Mouse (Mus musculus) ES-E14 (cell line): ENCODE results near the gene AI481877. TPM values are rescaled to one million over a fixed set of nuclear protein-coding genes. Genes with fewer than 3 reads are reported as not detected.

Source experiments
- DNase-seq: peaks from one replicate; pipeline ENCODE4 v3.0.0-alpha.2; 2013; ENCODE audit warnings: low read depth, low spot score
- H3K27ac ChIP-seq: 2 replicates; pipeline ENCODE4 v1.5.1; 2012; ENCODE audit warnings: low read depth, mild to moderate bottlenecking, low read length, moderate library complexity, mixed read lengths; ENCODE audit not compliant: poor library complexity, insufficient read depth, severe bottlenecking
- H3K36me3 ChIP-seq: 2 replicates; pipeline ENCODE4 v1.6.1; 2012; ENCODE audit warnings: mild to moderate bottlenecking, low read length, moderate library complexity, mixed read lengths; ENCODE audit not compliant: control insufficient read depth, poor library complexity, insufficient read depth, severe bottlenecking
- H3K4me1 ChIP-seq, 2 experiments: fragments of 150-350 bp in 1 of 2; sonication (generic) in 1 of 2; 2 replicates each; pipeline ENCODE4 v1.6.1; 2012; ENCODE audit warnings: low read length in 2 of 2, mild to moderate bottlenecking in 1 of 2, mixed read lengths in 1 of 2; ENCODE audit not compliant: control insufficient read depth in 2 of 2, insufficient read depth in 2 of 2, poor library complexity in 1 of 2
- H3K4me3 ChIP-seq, 2 experiments: fragments of 150-350 bp in 1 of 2; sonication (generic) in 1 of 2; 2 replicates each; pipeline ENCODE4 v1.5.1; 2012; ENCODE audit warnings: low read length in 2 of 2, low read depth in 1 of 2, mild to moderate bottlenecking in 1 of 2, mixed read lengths in 1 of 2; ENCODE audit not compliant: insufficient read depth in 1 of 2, poor library complexity in 1 of 2, severe bottlenecking in 1 of 2
- H3K9ac ChIP-seq: 2 replicates; pipeline ENCODE4 v1.6.1; 2012; ENCODE audit warnings: low read depth, mild to moderate bottlenecking, low read length, mixed read lengths; ENCODE audit not compliant: poor library complexity, insufficient read depth, severe bottlenecking
- H3K9me3 ChIP-seq: fragments of 150-350 bp; sonication (generic); 2 replicates; pipeline ENCODE4 v1.6.1; 2012; ENCODE audit warnings: low read depth, mild to moderate bottlenecking, low read length; ENCODE audit not compliant: control insufficient read depth, insufficient read depth
- CHD2 ChIP-seq: IDR thresholded peaks from 2 replicates; pipeline ENCODE4 v1.6.1; 2014; ENCODE audit warnings: mild to moderate bottlenecking, low read depth, low read length, inconsistent platforms
- HCFC1 ChIP-seq: IDR thresholded peaks from 2 replicates; pipeline ENCODE4 v1.6.1; 2012; ENCODE audit warnings: low read length, inconsistent platforms, borderline replicate concordance; ENCODE audit not compliant: insufficient read depth
- MAFK ChIP-seq: IDR thresholded peaks from 2 replicates; pipeline ENCODE4 v1.6.1; 2014; ENCODE audit warnings: mild to moderate bottlenecking, low read depth, low read length, inconsistent platforms; ENCODE audit not compliant: insufficient read depth
- ZC3H11A ChIP-seq: IDR thresholded peaks from 2 replicates; pipeline ENCODE4 v1.6.1; 2012; ENCODE audit warnings: low read depth, mild to moderate bottlenecking, inconsistent platforms, low read length, borderline replicate concordance
- ZNF384 ChIP-seq: IDR thresholded peaks from 2 replicates; pipeline ENCODE4 v1.6.1; 2012; ENCODE audit warnings: low read depth, low read length, inconsistent platforms
- in situ Hi-C, 2 experiments: fragments of 600-800 bp; cut with MboI; formaldehyde crosslinking; loops; one replicate each; pipeline ENCODE4 v1.15.1; 2025; ENCODE audit warnings: low sequenced_read_pairs in 2 of 2, inconsistent platforms in 1 of 2; ENCODE audit not compliant: unreplicated experiment in 2 of 2
- total RNA-seq: library from RNA; depleted of rRNA; stranded (reverse); fragments of 300-350 nt; gene quantifications from 2 replicates; pipeline ENCODE4 v1.2.3, GENCODE M21; 2012

Gene AI481877
- total RNA-seq, 1 experiment = 0.98 TPM

DNA sequence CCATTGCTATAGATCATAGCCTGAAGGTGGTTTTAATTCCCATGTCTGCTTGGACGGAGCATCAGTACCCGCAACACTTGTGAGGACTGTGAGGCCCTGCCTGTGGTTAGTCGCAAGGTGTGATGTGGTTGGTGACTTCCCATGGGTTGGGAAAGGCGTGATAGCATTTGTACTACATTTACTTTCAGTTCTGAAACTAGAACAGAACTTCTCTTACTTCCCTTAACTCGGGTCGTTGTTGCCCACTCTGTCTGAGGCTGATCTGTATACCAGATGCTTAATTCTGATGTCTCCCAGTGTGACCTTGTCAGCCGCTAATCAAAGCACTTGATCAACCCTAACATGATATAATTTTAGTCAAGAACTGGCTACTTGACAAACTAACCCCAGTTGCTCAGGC, 129.6 kb downstream of the AI481877 start:
- no peak overlapping the region for H3K4me3 ChIP-seq
- no peaks in the 10 kb centered on the region; the same call in 1 of the 2 replicates for H3K36me3 ChIP-seq
- H3K9ac ChIP-seq = no peak overlapping the region
- DNase-seq = no peak
- in situ Hi-C loops = no loop called here
- peaks cover 0 to 2% of the 10 kb centered on the region in 2 experiments; a peak in 1 of 4 replicates for H3K4me1 ChIP-seq
- H3K9me3 ChIP-seq = no peaks in the 10 kb centered on the region
- no peak for TF ChIP-seq CHD2
- no peak for TF ChIP-seq HCFC1
- no peak for TF ChIP-seq ZNF384
- TF ChIP-seq ZC3H11A = no peak
- TF ChIP-seq MAFK = no peak
- no peak overlapping the region for H3K27ac ChIP-seq

DNA sequence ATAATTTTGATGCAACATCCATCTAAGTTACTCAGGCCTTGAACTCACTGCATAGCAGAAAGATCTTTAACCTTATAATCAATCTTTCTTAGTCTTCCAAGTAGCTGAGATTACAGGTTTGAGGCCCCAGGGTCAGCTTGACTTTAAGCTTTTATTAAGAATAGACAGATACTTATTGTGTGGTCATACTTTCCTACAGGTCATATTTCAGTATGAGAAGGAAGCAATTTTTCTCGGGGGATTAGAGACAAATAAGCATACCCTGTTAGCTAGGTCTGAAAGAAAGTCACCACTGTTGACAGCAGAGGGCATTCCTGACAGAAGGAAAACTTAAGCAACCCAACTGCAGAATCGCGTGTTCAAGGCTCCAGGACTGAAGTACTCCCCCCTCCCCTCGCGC, 130.8 kb downstream of the AI481877 start:
- Histone ChIP-seq H3K4me1 (peaks cover 2 to 3% of the 10 kb centered on the region in 2 experiments; a peak in 1 of 4 replicates), H3K9me3 (no peaks in the 10 kb centered on the region), H3K4me3 (no peak overlapping the region), H3K27ac (no peak overlapping the region), H3K9ac (no peak overlapping the region), H3K36me3 (no peaks in the 10 kb centered on the region)
- DNase-seq = no peak
- in situ Hi-C loops = no loop called here
- no peak for TF ChIP-seq HCFC1
- no peak for TF ChIP-seq ZC3H11A
- TF ChIP-seq CHD2 = no peak
- no peak for TF ChIP-seq MAFK
- no peak for TF ChIP-seq ZNF384

DNA sequence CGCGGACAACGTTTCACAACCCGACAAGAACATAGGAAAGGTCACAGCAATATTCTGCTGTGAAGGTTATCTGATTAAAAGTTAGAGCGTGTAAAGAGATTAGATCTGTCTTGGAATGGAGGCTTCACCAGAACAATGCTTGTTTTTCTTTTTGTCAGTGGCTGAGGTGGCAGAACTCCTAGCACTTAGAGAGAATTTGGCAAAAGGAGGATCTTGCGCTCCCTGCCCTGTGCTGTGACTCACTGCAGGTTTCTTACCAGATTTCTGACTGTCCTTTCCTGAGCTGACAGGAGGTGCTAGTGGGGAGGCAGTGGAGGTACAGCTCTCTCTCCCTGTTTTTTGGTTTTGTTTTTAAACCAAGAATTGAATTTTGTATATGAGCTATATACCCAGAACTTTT, 131.8 kb downstream of the AI481877 start:
- TF ChIP-seq MAFK (no peak), ZNF384 (no peak), HCFC1 (no peak), CHD2 (no peak), ZC3H11A (no peak)
- Histone ChIP-seq H3K27ac (no peak overlapping the region), H3K9me3 (no peaks in the 10 kb centered on the region), H3K36me3 (no peaks in the 10 kb centered on the region), H3K9ac (no peak overlapping the region), H3K4me1 (peaks cover 2 to 3% of the 10 kb centered on the region in 2 experiments; a peak in 1 of 4 replicates), H3K4me3 (no peak overlapping the region)
- in situ Hi-C loops = no loop called here
- DNase-seq = no peak

DNA sequence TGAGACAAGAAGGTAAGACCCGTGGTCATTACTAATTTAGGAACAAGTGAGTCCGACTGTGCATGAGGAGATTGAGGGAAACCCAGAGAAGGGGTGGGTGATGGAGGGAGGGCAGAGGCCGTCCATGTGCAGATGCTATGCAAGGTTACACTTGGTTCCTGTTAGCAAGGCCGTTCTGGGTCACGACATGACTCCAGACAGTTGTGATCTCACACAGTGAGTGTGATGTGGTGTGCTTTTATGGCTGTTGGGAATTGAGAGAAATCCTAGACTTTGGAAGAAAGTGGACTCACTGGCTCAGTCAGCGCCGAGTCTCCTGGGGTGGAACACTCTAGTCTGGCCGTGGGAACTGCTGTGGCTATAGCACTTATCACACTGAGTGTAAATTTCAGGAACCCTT, 132.6 kb downstream of the AI481877 start:
- in situ Hi-C loops = no loop called here
- DNase-seq = no peak
- no peaks in the 10 kb centered on the region for H3K9me3 ChIP-seq
- peaks cover 2 to 3% of the 10 kb centered on the region in 2 experiments; a peak in 1 of 4 replicates for H3K4me1 ChIP-seq
- no peak overlapping the region for H3K4me3 ChIP-seq
- no peaks in the 10 kb centered on the region for H3K36me3 ChIP-seq
- no peak overlapping the region for H3K27ac ChIP-seq
- no peak for TF ChIP-seq CHD2
- no peak for TF ChIP-seq ZC3H11A
- no peak for TF ChIP-seq HCFC1
- TF ChIP-seq ZNF384 = no peak
- no peak for TF ChIP-seq MAFK
- no peak overlapping the region for H3K9ac ChIP-seq

DNA sequence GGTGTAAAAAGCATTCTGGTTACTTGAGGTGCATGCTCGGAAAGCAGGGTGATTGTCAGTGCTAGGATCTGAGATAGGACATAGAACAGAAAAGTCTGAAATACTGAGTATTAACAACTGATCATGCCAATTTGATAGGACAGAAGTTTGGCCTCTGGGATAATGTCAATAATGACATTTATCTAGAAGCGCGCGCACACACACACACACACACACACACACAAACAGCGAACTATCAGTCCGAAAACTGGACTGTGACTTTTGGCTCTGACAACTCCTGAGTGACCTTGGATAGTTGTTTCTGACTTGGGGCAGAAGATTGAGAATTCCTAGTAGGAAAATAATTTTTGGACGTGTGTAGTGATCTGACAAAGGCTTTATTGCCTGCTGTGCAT, 135.0 kb downstream of the AI481877 start:
- no peak for TF ChIP-seq ZNF384
- TF ChIP-seq HCFC1 = no peak
- no peak for TF ChIP-seq MAFK
- no peak for TF ChIP-seq ZC3H11A
- no peak for TF ChIP-seq CHD2
- no peak overlapping the region for H3K27ac ChIP-seq
- in situ Hi-C loops = no loop called here

More for the DNA sequence above, 135.0 kb downstream of the AI481877 start:
- Histone ChIP-seq H3K9me3 (no peaks in the 10 kb centered on the region), H3K36me3 (no peaks in the 10 kb centered on the region), H3K9ac (peak overlapping the region; percentile 94), H3K4me1 (peaks cover 2 to 3% of the 10 kb centered on the region in 2 experiments; a peak in 1 of 4 replicates), H3K4me3 (peak overlapping the region; percentile 91 to 95)
- no peak for DNase-seq
